Mouse (Mus musculus) monocyte, adult 5-6 weeks (primary cell): ENCODE results near the gene Rxylt1. TPM values are rescaled to one million over a fixed set of nuclear protein-coding genes. Genes with fewer than 3 reads are reported as not detected.
A peak's percentile ranks its signal among the peaks of the same experiment; 100 is the strongest.

Source experiments
- ATAC-seq: fragments of 153-309, 156-312 bp; replicated peaks from 2 replicates; pipeline ENCODE4 v1.8.0; 2017; ENCODE audit warnings: mild to moderate bottlenecking; ENCODE audit not compliant: low TSS enrichment, insufficient number of reproducible peaks, severe bottlenecking, poor library complexity, low FRiP score
- total RNA-seq: library from RNA; stranded (forward); fragments of 200-1000, 200-491, 200-594 nt; gene quantifications from 3 replicates; pipeline ENCODE4 v1.2.3, GENCODE M21; 2017

Rxylt1 gene
- total RNA-seq, 1 experiment from 2014 or later: 40.7 TPM

DNA sequence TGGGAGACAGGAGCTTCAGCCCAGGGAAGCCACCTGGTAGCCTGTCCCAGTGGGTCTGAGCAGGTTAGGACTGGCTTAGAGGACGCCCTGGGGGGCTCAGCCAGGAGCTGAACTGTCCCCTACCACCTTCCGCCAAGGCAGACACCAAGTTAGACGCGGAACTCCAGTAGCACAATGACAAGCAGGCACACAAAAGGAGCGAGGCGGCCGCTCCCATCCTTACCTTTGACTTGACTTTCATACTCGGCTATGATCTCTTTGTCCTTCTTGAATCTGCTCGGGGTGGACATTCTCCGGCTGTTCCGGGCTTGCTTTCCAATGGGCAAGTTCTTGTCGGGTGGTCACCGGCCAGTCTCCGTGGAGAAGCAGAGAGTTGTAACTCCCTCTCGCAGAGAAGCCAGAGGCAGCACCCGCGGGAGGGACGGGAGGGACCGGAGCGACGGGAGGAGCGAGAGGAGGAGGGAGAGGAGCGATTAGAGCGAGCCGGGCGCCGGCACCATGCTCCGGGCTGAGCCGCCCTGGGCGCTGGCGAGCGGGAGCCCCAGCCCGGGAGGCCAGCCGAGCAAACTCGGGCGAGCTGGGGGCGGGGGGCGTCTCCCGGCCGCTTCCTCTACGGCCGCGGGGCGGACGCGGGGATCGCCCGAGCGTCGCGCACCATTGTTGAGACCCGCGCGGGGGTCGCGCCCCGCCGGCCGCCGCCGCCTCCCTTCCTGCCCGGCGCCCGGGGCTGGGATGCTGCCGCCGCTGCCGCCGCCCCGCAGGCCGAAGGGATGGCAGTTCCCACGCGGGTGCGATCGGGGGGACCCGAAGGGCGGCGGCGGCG lies 50.1 kb downstream of the Rxylt1 start, which contains the start of gene Srgap1:
Srgap1 (minus strand) TSS at position 412 of the 823 bp plus-strand sequence.
- ATAC-seq: 0 out of 2 replicates have a peak, but pooled peaks have one; percentile 27

DNA sequence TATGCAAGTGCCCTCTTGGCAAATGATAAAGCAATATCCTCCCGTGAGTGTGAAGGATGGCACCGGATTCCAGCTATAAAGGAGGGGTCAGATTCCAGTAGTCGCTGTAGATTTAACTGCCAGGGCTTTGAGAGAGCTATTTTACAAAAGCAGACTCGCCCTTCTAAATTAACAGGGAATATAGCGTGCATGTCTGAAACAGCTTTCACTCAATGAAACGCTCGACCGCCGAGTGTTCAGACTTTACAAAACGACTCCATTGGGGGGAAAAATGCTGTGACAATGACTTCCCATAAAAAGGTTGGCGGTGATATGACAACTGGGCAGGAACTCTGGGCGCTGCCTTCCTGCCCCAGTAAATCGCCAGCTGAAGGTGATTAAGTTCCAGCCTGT lies 50.7 kb downstream of the Rxylt1 start:
- no peak for ATAC-seq

DNA sequence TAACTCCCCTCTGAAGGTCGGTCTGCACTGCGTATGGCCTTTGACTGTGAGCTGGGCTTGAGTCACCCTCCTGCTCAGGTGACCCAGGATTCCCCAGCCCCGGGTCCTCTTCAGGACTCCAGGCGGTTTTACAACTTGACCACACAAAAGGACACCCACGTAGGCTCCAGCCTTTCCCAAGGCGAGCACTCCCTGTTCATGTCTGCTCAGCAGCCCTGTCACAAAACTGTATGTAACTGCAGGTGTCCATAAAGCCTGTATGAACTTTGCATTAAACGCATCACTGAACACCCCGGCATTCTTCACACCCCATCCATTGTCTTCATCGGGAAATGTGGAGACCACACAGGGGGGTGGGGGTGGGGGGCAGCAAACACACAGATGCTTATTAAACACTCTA lies 51.2 kb downstream of the Rxylt1 start:
- no peak for ATAC-seq

- ATAC-seq: no peak
Observed at GRCm38 (mm10) chr10:122044926-122045325, 52.2 kb downstream of the Rxylt1 start.

DNA sequence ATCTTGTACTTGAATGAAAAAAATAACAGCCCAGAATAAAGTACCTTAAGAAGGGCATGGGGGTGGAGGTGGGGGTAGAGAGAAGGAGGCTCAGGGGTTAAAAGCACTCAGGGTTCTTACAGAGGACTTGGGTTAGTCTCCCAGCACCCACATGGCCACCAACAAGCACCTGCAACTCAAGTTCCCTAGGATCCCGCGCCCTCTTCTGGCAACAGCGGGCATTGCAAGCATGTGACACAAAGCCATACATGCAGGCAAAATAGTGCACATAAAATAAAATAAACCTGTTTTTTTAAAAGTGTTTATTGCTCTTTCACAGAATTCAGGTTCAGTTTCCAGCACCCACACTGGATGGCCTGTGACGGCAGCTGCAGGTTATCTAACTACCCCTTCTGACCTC lies 56.8 kb downstream of the Rxylt1 start:
- no peak for ATAC-seq

DNA sequence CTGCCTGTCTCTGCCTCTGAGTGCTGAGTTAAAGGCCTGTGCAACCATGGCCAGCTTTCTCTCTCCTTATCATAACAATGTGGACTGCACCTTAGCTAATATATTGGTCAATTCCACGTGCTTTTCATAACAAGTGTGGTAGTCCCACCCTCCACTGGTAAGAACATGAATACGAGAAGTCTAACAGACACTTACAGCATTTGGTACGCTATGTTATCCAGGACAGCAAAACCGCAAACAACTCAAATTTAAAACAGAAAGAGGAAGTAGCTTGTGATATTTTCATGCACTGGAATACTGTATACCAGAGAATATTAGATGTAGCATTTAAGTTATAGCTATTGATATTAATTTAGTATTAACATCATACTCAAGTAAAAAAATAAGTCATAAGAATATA lies 57.6 kb downstream of the Rxylt1 start:
- peak; percentile 28; the same call in 1 of the 2 replicates for ATAC-seq

DNA sequence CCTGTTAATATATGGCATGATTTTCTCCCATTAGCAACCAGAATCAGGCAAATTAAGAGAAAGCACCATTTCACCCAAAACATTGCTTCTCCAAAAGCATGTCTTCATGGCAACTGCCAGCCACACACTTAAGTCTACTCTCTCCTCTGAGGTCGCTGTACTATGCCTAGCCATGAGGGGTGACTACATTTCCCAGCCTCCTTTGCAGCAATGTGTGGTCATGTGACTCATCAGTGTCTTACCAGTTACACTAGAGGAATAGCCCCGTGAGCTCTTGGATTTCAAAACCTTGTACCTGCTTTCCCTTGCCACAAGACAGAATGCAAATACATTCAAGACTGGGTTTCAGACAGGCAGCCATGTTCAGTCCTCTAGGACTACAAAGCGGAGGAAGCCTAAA lies 58.6 kb downstream of the Rxylt1 start:
- no peak for ATAC-seq

DNA sequence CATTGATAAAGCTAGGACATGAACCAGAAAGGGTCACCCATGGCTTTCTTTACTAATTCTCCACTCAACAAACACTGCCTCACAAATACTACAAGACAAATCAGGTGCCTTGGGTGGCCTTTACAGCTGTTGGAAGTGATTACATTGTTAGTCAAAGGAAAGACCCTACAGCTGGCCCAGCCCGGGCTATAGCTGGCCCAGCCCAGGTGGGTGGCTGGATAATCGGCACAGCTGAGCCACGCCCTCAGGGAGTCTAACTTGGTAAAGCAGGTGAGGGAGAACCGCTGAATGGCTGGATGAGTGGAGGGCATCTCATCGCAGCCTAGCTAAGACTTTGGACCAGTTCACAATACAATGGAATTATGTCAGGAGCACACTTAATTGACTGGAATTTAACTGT lies 63.9 kb downstream of the Rxylt1 start:
- ATAC-seq: no peak

DNA sequence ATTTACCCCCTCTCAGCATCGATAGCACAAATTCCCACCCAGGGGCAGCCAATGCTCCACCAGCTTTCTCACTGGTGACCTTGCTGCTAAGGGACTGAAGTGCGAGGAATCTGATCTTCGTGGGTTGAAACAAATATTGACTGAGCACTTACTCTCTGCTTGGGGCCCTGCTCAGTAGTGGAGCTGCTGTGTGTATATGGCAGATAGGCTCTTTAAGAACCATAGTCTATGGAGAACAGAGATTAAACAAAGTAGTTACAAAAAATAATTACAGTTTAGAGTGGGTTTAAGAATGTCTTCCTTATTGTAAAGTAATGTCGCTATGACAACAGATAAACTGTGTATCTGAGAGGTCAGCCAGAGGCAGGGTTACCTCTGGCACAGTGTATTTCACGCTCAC lies 66.8 kb downstream of the Rxylt1 start:
- no peak for ATAC-seq

DNA sequence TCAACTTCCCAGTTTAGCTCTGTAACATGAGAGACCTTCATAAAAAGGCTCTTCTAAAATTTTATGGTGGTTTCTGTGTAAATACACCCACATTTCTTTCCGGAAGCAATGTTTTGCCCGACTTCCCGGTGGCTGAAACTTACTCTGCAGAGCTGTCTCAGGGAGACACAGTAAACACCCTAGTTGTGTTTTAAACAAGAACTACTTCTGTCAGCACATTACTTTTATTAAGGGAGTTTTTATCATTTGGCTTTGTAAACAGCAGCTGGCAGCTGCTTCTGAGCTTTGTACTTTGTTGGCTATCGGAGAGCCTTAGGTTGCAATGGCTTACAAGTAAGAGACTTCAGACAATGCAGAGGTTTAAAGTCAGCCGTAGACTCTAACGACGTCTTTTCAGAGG lies 67.4 kb downstream of the Rxylt1 start:
- no peak for ATAC-seq

Other genes starting within 250 kb of the Rxylt1 start
- gene Srgap1, start 50.1 kb downstream of the Rxylt1 start, total RNA-seq: 0.10 TPM in 1 of 3 replicates, not detected in the others